Mouse (Mus musculus): ENCODE results near the gene Dnph1. TPM values are rescaled to one million over a fixed set of nuclear protein-coding genes. Genes with fewer than 3 reads are reported as not detected.

Dnph1 gene
- polyA plus RNA-seq (2017; shearing (Covaris generic)), result 8.4 TPM

DNA sequence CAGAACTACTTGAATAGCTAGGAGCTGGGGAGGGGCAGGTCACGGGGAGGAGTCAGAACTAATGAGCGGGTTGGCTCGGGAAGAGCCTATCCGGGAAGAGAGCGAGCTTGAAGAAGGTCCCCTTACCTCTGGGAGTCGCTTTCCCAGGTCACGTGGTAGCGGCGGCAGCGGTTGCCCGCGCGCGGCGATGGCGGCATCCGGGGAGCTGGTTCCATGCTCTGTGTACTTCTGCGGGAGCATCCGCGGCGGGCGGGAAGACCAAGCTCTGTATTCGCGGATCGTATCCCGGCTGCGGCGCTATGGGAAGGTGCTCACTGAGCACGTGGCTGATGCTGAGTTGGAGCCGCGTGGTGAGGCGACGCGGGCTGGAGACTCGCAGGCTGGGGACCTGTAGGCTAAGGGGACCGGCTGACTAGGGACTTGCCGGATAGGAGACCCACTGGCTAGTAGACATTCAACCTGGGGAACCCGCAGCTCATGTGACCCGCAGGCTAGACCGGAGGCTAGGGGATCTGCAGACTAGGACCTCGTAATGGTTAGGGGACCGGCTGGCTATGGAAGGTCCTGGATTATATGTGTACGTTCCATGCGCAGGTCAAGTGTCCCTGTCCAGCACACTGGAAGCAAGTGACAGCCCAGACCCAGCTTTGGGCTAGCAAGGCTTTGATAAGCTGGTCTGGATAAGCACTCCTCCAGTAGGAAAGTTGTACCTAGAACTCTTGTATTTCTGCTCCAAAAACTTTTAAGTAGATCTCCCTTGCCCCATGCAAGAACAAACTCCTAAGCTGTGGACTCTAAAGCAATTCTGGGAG lies at the start of gene Dnph1:
TSS of gene Dnph1 (plus strand) at position 89 of the 812 bp plus-strand sequence.

DNA sequence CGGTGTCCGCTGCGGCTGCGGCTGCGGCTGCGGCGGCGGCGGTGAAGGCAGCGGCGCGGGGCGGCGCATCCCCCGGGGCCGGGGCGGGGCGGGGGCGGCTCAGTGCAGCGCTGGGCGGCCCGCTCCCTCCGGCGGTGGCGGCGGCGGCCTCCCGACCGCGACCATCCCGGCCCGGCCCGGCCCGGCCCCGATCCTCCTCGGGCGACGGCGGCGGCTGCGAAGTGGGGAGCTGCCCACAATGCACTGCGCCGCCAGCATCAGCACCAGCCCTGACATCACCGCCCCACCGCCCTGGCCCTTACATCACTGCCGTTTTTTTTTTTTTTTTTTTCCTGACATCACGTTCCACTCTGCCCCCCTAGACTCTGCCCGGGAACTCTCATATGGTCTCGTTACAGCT lies 9.1 kb upstream of the Dnph1 start, which contains the start of gene Ttbk1:
TSS of gene Ttbk1 (minus strand) at position 245 of the 400 bp plus-strand sequence.

DNA sequence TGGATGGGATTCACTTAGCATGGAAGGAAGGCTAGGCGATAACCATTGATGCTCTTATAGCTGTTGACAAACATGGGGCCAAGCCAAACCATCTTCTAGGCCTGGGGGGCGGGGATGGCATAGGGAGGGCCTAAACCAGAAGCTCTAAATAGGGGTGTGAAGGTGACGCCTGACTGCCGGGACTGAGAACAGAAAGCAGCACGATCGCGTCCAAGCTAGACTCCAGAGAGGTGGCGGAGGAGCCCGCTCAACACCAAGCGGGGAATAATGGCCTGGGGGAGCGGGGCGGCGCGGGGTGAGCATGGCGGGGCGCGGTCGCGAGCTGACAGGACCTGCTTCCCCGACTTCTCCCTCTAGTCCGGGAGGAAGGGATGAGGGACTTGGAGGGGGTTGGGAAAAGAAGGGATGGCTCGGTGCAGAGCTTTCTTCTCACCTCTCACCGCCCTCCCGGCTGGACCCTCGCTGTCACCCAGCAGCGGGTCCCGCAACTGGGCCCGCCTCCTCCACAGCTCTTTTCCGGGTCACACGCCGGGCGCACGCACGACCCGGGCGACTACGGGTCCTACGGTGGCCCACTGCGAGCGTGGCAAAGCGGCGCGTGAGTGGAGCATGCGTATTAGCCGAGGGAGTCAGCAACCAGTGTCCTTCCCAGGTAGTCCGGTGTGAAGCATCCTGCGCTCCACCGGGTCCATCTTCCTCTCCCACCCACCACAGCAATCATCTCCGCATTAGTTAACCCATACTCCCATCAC lies 49.5 kb downstream of the Dnph1 start, which contains the start of gene Cul9:
TSS of gene Cul9 (minus strand) at position 576 of the 752 bp plus-strand sequence.

Other genes starting within 250 kb of the Dnph1 start
- 71.2 TPM for gene Polr1c, start 248.7 kb upstream of the Dnph1 start, polyA plus RNA-seq (2017; shearing (Covaris generic))
- 186 TPM for gene Yipf3, start 248.6 kb upstream of the Dnph1 start, polyA plus RNA-seq (2017; shearing (Covaris generic))
- gene Lrrc73, start 243.2 kb upstream of the Dnph1 start, polyA plus RNA-seq (2017; shearing (Covaris generic)), result 0.20 TPM
- gene Tjap1, start 213.7 kb upstream of the Dnph1 start, polyA plus RNA-seq (2017; shearing (Covaris generic)), result 35.1 TPM
- not detected for gene Dlk2, start 199.3 kb upstream of the Dnph1 start, polyA plus RNA-seq (2017; shearing (Covaris generic))
- gene Abcc10, start 168.4 kb upstream of the Dnph1 start, polyA plus RNA-seq (2017; shearing (Covaris generic)), result 9.5 TPM
- 1.3 TPM for gene Zfp318, start 113.0 kb upstream of the Dnph1 start, polyA plus RNA-seq (2017; shearing (Covaris generic))
- gene Crip3, start 67.8 kb upstream of the Dnph1 start, polyA plus RNA-seq (2017; shearing (Covaris generic)), result not detected
- gene Slc22a7, start 58.3 kb upstream of the Dnph1 start, polyA plus RNA-seq (2017; shearing (Covaris generic)), result not detected
- 0.18 TPM for gene Ttbk1, start 9.0 kb upstream of the Dnph1 start, polyA plus RNA-seq (2017; shearing (Covaris generic))
- gene Cul9, start 49.7 kb downstream of the Dnph1 start, polyA plus RNA-seq (2017; shearing (Covaris generic)), result 13.2 TPM
- 3.4 TPM for gene Srf, start 59.5 kb downstream of the Dnph1 start, polyA plus RNA-seq (2017; shearing (Covaris generic))
- not detected for gene Ptk7, start 132.8 kb downstream of the Dnph1 start, polyA plus RNA-seq (2017; shearing (Covaris generic))
- 25.8 TPM for gene Klc4, start 149.3 kb downstream of the Dnph1 start, polyA plus RNA-seq (2017; shearing (Covaris generic))
- gene Mrpl2, start 149.5 kb downstream of the Dnph1 start, polyA plus RNA-seq (2017; shearing (Covaris generic)), result 70.8 TPM
- 13.5 TPM for gene Cul7, start 153.6 kb downstream of the Dnph1 start, polyA plus RNA-seq (2017; shearing (Covaris generic))
- 68.2 TPM for gene Rrp36, start 177.6 kb downstream of the Dnph1 start, polyA plus RNA-seq (2017; shearing (Covaris generic))
- gene Mea1, start 182.1 kb downstream of the Dnph1 start, polyA plus RNA-seq (2017; shearing (Covaris generic)), result 170 TPM
- gene Klhdc3, start 184.2 kb downstream of the Dnph1 start, polyA plus RNA-seq (2017; shearing (Covaris generic)), result 84.9 TPM
- 66.6 TPM for gene Ppp2r5d, start 208.4 kb downstream of the Dnph1 start, polyA plus RNA-seq (2017; shearing (Covaris generic))
- gene Pex6, start 214.8 kb downstream of the Dnph1 start, polyA plus RNA-seq (2017; shearing (Covaris generic)), result 3.0 TPM
- 0.67 TPM for gene Gnmt, start 232.5 kb downstream of the Dnph1 start, polyA plus RNA-seq (2017; shearing (Covaris generic))